Mouse (Mus musculus) embryo, embryonic 10 days (tissue): ENCODE measurements at regions not wholly inside any gene's neighbourhood (a gene's known extent, or its start where the extent isn't known, plus 50 kb on each side); places are given as distances from the start of the nearest gene placed in this dataset.
A peak's percentile ranks its signal among the peaks of the same experiment; 100 is the strongest.

Source experiments
- DNase-seq: peaks from one replicate; pipeline ENCODE4 v3.0.0-alpha.2; 2015; ENCODE audit warnings: low spot score

DNA sequence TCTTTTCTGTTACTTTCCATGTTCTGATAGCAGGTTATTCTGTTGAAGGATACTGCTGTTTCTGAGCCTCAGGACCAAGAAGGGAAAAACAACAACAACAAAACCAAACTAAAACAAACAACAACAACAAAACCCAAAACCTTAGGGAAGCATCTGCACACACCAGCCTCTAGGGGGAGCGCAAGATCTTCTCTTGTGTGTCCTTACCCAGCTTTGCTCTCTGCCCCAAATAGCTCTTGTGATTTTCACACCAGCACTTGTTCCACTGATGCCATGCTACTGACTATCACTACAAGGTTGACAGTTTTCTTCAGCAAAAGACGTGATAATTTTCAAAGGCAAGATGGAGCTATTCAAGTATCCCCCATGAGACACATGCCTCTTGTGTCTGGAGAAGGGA lies 59.8 kb upstream of the Nrg3 start:
- peak; percentile 76 for DNase-seq
